Mouse (Mus musculus): ENCODE data around the gene T2. TPM values are rescaled to one million over a fixed set of nuclear protein-coding genes. Genes with fewer than 3 reads are reported as not detected.

The T2 gene
- total RNA-seq, 2 experiments from 2014 or later = not detected

GRCm38 (mm10) chr17:8433978-8434960 is 78.5 kb downstream of the T2 start, which contains the start of gene T:
Gene T (plus strand): TSS chr17:8434423.
- Histone ChIP-seq H3K27ac (no peak within 1 kb of the TSS), H3K4me3 (no peak within 1 kb of the TSS)
- DNase-seq = no peak
- TF ChIP-seq CTCF (IDR thresholded peaks at IDR 0.05) = no peak
- intact Hi-C loops (cut with DNase I) = no loop called here

GRCm38 (mm10) chr17:8436184-8436583 is 80.4 kb downstream of the T2 start:
- TF ChIP-seq CTCF (IDR thresholded peaks at IDR 0.05) = no peak
- H3K4me3 ChIP-seq = no peak overlapping the region
- no peak for DNase-seq

GRCm38 (mm10) chr17:8444062-8444461 is 88.3 kb downstream of the T2 start:
- DNase-seq = no peak
- intact Hi-C loops (cut with DNase I) = no loop called here
- H3K27ac ChIP-seq = no peak overlapping the region
- H3K4me3 ChIP-seq = no peak overlapping the region
- TF ChIP-seq CTCF (IDR thresholded peaks at IDR 0.05) = no peak

More at GRCm38 (mm10) chr17:8436184-8436583, 80.4 kb downstream of the T2 start:
- H3K27ac ChIP-seq = no peak overlapping the region
- intact Hi-C loops (cut with DNase I) = no loop called here

GRCm38 (mm10) chr17:8447676-8448192 is 91.9 kb downstream of the T2 start:
- TF ChIP-seq CTCF (IDR thresholded peaks at IDR 0.05) = no peak
- Histone ChIP-seq H3K4me3 (no peak overlapping the region), H3K27ac (no peak overlapping the region)
- no peak for DNase-seq
- intact Hi-C loops (cut with DNase I) = no loop called here

DNA sequence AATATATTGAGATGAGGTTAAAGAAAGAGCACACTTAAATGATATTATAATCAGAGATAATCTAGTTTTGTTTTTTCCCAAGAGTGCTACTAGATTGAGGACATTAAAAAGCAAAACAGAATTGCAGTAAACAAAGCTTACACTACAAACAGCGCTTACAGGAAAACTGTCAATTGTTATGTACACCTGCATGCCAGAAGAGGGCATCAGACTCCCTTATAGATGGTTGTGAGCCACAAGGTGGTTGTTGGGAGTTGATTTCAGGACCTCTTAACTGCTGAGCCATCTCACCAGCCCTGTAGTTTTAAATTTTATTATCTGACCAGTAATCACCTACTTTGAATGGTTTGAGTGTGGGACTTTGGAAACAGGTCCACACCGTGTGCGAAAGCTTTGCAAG is 92.5 kb downstream of the T2 start:
- intact Hi-C loops (cut with DNase I) = no loop called here
- no peak overlapping the region for H3K4me3 ChIP-seq
- no peak overlapping the region for H3K27ac ChIP-seq
- no peak for TF ChIP-seq CTCF (IDR thresholded peaks at IDR 0.05)
- no peak for DNase-seq

DNA sequence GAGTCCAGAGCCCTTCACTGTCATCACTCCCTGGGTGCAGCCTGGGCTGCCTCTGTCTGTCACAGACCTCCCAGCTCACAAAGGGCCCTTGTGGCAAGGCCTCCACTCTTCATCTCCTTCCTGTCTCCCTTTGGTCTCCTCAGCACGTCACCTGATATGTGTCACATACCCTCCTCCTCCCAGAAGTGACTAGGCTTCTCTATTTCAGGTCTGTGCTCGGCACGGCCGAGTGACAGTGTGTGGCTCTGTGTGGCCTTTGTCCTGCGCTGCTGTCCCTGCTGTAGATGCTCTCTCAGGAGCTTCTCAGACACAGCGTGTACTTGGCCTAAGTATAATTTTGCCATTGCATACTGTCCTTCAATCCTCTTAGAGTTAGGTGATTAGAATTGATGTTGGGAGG is 99.4 kb downstream of the T2 start:
- TF ChIP-seq CTCF (IDR thresholded peaks at IDR 0.05) = no peak
- H3K4me3 ChIP-seq = no peak overlapping the region
- no peak overlapping the region for H3K27ac ChIP-seq
- intact Hi-C loops (cut with DNase I) = no loop called here
- no peak for DNase-seq

GRCm38 (mm10) chr17:8455601-8456000 is 99.8 kb downstream of the T2 start:
- TF ChIP-seq CTCF (IDR thresholded peaks at IDR 0.05) = no peak
- intact Hi-C loops (cut with DNase I) = no loop called here
- no peak for DNase-seq

GRCm38 (mm10) chr17:8456856-8457460 is 101.2 kb downstream of the T2 start:
- no peak overlapping the region for H3K4me3 ChIP-seq
- H3K27ac ChIP-seq = no peak overlapping the region
- TF ChIP-seq CTCF (IDR thresholded peaks at IDR 0.05) = no peak
- DNase-seq = no peak
- intact Hi-C loops (cut with DNase I) = no loop called here

More at GRCm38 (mm10) chr17:8455601-8456000, 99.8 kb downstream of the T2 start:
- Histone ChIP-seq H3K4me3 (no peak overlapping the region), H3K27ac (no peak overlapping the region)

DNA sequence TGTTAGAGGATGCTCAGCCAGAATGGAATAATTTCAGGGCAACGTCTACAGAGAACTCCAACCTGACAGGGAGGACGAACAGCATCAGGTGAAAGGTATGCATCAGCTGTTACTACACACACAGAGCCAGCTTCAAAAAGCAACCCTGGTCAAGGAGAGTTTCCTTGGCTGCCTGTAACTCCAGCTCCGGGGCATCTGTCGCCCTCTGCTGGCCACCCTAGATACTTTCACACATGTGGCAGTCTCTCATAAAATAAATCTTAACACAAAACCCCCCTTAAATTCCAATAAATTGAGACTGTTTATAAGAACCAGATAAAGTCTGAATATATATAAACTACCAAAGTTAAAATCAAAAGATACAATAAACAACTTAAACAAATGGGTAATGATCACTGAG is 105.8 kb downstream of the T2 start:
- Histone ChIP-seq H3K4me3 (no peak overlapping the region), H3K27ac (no peak overlapping the region)
- DNase-seq = peak; percentile 39
- intact Hi-C loops (cut with DNase I) = loop anchor here (10.0 kb wide), 1 partner anchor 463 kb away; no protein-coding TSS in a partner anchor
- peak; percentile 83 for TF ChIP-seq CTCF (IDR thresholded peaks at IDR 0.05)

- intact Hi-C loops (cut with DNase I) = loop anchor here (1.0 to 10.0 kb wide), 2 partner anchors 129 to 461 kb away; no protein-coding TSS in a partner anchor
- TF ChIP-seq CTCF (IDR thresholded peaks at IDR 0.05) = peak; percentile 80
- no peak overlapping the region for H3K27ac ChIP-seq
- no peak overlapping the region for H3K4me3 ChIP-seq
- peak; percentile 46 for DNase-seq
Measured at GRCm38 (mm10) chr17:8463482-8464128, 107.8 kb downstream of the T2 start.

DNA sequence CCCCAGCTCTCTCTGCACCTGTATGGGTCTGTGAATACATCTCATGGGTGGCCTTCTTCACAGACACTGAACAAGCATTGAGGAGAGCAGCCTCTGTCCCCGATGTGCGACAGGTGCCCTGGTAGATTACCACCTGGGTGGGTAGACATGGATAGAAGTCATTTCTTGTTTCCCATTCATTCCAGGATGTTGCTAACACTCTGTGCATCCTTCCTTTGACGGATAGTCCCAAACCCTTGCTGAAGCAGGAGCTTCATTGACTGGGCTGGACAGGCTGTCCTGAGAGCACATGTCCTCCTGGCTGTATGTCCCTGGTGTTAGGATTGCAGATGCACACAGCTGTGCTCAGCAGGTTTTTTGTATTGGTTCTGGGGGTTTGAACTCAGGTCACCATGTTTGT is 112.0 kb downstream of the T2 start:
- intact Hi-C loops (cut with DNase I) = loop anchor here (1.0 to 10.0 kb wide), 5 partner anchors 35 to 457 kb away; partner anchors contain the start of gene Pde10a
- DNase-seq = no peak
- Histone ChIP-seq H3K4me3 (no peak overlapping the region), H3K27ac (no peak overlapping the region)
- TF ChIP-seq CTCF (IDR thresholded peaks at IDR 0.05) = no peak

GRCm38 (mm10) chr17:8468716-8469344 is 113.0 kb downstream of the T2 start:
- peak; percentile 84 for DNase-seq
- no peak overlapping the region for H3K4me3 ChIP-seq
- H3K27ac ChIP-seq = no peak overlapping the region
- TF ChIP-seq CTCF (IDR thresholded peaks at IDR 0.05) = peak; percentile 87
- intact Hi-C loops (cut with DNase I) = loop anchor here (1.0 to 10.0 kb wide), 5 partner anchors 33 to 456 kb away; partner anchors contain the start of gene Pde10a

Other genes with a start within 250 kb of the T2 start
- under 1 TPM in 1 of 2 experiments, not detected in 1; 0.38 TPM for gene Gm49673, start 208.2 kb upstream of the T2 start, total RNA-seq (2021)
- gene Rnaset2a, start 207.9 kb upstream of the T2 start, total RNA-seq (2021) = 10 to 100 TPM; 14.1 to 16.9 TPM
- 10 to 100 TPM; 17.3 to 22.9 TPM for gene Fgfr1op, start 190.5 kb upstream of the T2 start, total RNA-seq (2021)
- gene Ccr6, start 119.9 kb upstream of the T2 start, total RNA-seq (2021) = not detected
- 100 to 1,000 TPM; 440 to 533 TPM for gene Mpc1, start 73.1 kb upstream of the T2 start, total RNA-seq (2021)
- gene Sft2d1, start 44.9 kb upstream of the T2 start, total RNA-seq (2021) = 1 to 10 TPM; 4.9 to 9.6 TPM
- under 1 TPM; 0.08 TPM for gene Prr18, start 18.5 kb upstream of the T2 start, total RNA-seq (2021)
- not detected for gene T, start 78.4 kb downstream of the T2 start, total RNA-seq (2021)
- gene Pde10a, start 169.4 kb downstream of the T2 start, total RNA-seq (2021) = 1 to 10 TPM; 4.0 to 6.0 TPM
- not detected for gene Gm17087, start 211.0 kb downstream of the T2 start, total RNA-seq (2021)